Mouse (Mus musculus) layer of hippocampus, postnatal 14 days (tissue): ENCODE data around the gene Dot1l. TPM values are rescaled to one million over a fixed set of nuclear protein-coding genes. Genes with fewer than 3 reads are reported as not detected.
A peak's percentile ranks its signal among the peaks of the same experiment; 100 is the strongest.
"Not testable (repeated sequence)": the region's sequence is repeated elsewhere in the genome, so short reads cannot be mapped to it uniquely, and the experiment has no call there.

Experiments
- DNase-seq, 2 experiments: peaks; one replicate each; pipeline ENCODE4 v3.0.0; 2021 to 2022; ENCODE audit warnings: low spot score in 2 of 2, mixed read lengths in 1 of 2
- total RNA-seq, 2 experiments: library from RNA; stranded (reverse); gene quantifications; 2 replicates each; pipeline ENCODE4 v1.2.3; 2021

The Dot1l gene
- total RNA-seq, 2 experiments from 2014 or later = 60.6 to 62.2 TPM

DNA sequence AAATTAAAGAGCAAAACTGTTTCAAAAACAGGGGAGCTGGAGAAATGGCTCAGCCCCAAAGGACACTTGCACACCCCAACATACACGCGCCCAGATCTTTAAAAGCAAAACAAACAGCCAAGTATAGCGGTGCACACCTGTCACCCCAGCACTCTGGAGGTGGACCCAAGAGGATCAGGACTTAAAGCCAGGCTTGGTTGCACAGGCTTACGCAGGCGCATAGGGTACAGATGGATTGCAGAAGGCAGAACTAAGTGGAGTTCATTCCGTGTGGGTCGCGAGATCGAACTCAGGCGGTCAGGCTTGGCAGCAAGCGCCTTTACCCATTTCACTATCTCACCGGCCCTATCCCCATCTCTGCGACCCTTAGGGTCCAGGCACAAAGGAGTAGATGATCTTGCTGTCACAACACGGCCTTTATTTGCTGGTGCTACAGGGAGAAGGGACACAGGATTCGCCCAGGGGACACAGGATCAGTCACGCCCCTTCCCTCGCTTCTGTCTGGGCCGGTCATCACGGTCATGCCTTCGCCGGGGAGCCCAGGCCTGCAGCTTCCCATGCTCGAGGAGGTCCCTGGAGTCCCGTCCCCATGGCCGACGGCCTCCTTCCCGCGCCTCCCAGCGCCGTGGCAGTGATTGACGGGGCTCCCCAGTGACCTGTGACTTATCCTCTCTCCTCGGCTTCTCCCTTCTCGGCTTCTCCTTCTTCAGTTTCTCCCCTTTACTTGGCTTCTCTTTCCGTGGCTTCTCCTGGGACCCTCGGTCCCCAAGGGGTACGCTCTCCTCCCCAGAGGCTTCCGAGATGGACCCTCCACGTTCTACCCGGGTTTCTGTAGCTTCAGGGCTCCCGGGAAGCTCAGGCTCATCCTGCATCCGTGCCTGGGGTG is 53.3 kb downstream of the Dot1l start:
- DNase-seq = no peak

DNA sequence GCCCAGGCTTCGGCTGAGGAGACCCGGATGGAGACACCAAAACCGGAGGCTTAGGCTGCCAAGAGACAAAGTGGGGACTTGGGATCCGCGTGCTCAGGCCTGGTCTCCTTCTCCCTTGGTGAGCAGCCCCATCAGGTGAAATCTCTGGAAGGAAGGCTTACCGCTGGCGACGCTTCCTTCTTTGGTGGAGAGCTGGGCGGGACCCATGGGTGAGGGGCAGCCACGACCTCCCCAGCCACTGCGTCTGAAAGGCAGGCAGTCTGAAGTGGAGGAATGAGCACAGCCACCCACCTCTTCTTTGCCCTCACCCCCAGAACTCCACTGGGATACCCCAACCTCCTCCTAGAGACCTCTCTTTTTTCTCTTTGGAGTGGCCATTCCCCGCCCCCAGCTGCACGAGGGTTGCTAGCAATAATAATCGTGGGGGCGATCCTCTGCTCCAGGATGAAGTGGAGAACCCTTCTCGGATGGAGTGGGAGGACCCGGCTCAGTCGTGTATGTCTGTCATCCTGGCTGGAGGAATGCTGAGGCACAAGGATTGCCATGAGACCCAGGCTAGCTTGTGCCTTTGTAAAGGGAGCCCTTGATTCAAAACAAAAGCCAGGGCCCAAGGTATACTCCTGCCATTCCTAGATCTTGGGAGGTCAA is 54.1 kb downstream of the Dot1l start:
- no peak for DNase-seq

DNA sequence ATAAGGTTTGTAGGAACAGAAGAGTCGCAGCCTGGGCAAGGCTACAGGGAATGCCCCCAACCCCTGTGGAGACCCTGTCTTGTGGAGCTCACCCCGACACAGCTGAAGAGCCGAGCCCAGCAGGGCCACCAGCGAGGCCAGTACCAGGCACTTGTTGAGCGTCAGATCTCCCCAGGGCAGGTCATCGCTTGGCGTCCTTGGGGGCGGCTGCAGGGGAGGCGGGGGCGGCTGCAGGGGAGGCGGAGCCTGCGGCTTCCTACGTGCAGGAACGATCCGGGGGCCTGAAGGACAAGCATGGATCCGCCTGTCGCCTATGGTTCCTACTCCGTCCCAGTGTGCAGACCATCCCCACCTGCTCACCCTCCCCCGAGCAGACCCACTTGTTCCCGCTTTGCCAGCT is 55.1 kb downstream of the Dot1l start:
- DNase-seq = no peak

DNA sequence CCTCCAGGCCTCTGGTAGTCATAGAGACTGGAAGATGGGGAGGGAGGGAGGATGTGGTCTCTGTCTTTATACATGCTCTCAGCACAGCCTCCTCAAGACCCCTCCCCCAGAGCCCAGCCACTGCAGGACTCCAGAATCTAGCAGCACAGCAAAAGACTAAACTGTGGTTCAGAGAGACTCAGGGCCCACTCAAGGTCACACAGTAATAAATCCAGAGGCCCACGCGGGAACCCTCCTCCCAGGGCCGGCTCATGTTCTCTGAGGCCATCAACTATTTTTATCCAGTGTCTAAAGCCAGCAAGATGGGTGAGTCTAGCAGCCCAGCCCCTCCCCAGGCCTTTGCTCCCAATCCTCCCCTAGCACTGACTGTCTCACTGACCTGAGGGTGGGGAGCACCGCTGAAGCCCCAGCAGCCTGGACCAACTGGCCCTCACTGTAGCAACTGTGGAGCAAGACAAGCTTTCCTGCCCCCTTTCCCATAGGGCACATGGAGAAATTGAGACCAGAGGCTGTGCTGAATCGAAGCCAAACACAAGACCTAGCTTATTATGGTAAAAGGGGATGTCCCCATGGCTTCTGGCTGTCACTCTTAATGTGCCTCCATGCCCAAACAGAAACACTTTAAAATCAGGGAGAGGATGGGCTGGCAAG is 57.5 kb downstream of the Dot1l start:
- DNase-seq = no peak

DNA sequence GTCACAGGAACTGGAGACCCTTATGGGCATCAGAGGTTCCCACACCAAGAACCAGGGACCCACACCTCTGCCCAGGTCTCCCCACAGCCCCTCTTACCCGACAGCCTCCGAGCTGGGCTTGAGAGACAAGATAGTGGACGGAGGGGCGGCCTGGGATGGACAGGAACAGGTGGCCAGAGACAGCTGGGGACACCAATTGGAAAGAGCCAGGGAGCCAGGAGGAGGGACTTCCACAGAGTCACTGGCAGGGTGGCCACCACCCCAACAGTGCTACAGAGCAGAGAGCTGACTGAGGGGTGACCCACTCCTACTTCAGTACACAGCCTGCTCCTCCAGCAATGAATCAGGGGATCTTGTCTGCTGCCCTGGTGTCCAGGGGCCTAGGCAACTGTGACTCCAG is 58.4 kb downstream of the Dot1l start, which contains the start of gene Jsrp1:
Gene Jsrp1, minus strand, starts transcription at position 133 of the 400 bp plus-strand sequence.
- no peak for DNase-seq

DNA sequence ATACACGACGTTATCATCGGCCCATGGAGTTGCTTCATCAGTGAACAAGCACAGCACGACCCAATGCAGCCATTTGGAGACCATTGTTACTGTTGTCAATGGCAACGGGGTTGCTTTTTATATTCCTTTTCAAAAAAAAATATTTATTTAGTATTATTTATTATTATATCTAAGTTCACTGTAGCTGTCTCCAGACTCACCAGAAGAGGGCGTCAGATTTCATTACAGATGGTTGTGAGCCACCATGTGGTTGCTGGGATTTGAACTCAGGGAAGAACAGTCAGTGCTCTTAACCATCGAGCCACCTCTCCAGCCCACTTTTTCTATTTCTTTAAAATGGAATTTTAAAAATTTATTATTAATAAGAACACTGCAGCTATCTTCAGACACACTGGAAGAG is 59.8 kb downstream of the Dot1l start:
- no peak for DNase-seq

DNA sequence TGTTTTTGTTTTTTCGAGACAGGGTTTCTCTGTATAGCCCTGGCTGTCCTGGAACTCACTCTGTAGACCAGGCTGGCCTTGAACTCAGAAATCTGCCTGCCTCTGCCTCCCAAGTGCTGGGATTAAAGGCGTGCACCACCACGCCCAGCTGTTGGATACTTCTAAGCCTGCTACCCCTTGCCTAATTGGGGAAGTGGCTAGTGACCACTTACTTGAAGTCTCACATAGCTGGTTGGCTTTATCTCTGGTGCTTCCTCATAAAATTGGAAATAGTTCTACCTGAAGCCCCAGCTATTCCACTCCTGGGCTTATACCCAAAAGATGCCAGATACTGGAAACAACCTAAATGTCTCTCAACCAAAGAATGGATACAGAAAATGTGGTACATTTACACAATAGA is 61.3 kb downstream of the Dot1l start:
- DNase-seq = not testable (repeated sequence)

DNA sequence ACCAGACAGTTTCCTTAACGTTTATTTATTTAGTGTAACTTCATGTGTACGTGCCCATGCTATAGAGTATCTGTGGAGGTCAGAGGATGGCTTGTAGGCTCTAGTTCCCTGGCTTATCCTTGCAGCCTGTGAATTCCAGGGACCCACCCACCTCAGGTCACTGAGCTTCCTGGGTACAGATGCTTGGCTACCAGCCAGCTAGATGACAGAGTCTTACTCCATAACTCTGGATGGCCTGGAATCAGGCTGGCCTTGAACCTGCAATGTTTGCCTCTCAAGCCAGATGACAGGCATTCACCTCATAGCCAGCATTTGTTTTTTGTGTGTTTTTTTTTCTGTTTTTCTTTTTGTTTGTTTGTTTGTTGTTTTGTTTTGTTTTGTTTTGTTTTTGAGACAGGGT is 62.2 kb downstream of the Dot1l start:
- DNase-seq = no peak

DNA sequence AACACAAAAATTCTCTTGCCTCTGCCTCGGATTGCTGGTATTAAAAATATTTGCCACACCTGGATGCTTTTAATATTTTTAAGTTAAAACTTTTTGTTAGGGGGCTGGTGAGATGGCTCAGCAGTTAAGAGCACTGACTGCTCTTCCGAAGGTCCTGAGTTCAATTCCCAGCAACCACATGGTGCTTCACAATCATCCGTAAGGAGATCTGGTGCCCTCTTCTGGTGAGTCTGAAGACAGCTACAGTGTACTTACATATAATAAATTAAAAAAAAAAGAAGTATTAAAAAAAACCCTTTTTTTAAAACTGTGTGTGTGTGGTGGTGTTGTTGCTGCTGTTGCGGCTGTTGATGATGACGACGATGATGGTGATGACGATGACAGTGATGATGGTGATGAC is 62.9 kb downstream of the Dot1l start:
- DNase-seq = not testable (repeated sequence)

DNA sequence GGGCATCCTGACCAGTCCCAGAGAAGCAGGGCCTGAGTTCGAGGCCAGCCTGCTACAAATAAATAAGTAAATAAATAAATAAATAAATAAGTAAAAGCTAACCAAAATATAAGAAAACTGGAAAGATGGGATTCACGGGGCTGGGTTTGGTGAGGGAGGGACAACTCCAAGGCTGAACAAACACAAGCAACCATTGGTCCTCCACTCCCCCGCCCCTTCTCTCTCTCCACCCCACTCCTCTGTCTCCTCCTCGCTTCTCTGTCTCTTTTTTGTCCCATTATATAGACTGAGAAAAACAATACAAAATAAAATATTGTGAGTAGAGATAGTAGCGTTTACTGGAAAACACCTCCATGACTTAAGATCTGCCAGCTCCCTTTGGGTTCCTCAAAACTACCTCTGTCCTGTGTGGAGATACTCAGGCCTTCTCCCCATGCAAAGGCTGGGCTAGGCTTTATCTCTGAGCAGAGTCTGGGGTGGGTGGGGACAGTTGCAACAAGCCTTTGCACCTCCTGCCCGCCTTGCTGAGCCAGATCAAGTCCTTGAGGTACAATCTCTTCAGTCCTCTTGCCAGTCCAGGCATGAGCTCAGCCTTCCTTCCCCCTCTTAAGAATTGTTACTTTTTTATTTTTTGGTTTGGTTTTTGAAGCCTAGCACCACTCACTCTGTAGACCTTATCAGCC is 63.7 kb downstream of the Dot1l start:
- DNase-seq = no peak

DNA sequence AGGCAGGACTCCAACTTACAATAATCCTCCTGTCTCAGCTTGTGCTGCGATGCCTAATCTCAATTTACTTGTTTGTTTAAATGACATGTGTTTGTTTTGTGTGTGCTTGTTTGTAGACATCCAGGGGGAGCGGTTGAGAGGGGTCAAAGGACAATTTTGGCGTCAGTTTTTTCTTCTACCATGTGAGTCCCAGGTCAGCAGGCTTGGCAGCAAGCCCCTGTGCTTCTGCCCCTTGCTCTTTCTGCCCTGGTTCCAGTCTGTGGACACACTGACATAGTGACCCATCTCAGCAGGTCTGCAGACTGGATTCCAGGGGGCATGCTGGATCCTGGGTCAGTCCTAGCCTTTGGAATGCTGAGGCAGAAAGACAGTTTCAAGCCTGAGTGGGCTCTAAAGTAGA is 64.4 kb downstream of the Dot1l start:
- DNase-seq = no peak

DNA sequence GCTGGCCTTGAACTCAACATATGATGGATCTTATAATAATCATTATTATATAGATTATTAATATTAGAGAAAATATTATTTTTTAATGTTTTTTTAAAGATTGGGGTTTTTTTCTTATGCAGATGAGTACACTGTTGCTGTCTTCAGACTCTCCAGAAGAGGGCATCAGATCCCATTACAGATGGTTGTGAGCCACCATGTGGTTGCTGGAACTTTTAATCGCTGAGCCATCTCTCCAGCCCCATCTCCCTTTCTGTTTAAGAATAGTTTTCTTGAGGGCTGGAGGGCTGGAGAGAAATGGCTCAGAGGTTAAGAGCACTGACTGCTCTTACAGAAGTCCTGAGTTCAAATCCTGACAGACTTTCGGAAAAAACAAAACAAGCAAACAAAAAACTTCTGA is 67.0 kb downstream of the Dot1l start:
- no peak for DNase-seq

DNA sequence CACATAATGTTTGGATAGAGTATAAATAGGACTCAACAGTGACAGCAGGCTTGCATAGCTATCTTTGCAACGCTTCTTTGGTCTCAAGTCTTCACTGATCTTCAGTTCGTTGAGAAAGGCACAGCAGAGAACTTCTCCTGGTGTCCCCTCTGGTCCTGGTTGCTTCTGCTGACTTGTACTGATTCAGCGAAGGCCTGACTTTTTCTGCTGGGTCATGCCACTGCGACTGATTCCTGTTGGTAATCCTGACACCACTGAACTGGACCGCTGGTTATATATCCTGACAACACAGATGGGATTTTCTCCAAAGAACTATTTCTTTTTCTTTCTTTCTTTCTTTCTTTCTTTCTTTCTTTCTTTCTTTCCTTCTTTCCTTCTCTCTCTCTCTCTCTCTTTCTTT is 67.5 kb downstream of the Dot1l start:
- no peak for DNase-seq

DNA sequence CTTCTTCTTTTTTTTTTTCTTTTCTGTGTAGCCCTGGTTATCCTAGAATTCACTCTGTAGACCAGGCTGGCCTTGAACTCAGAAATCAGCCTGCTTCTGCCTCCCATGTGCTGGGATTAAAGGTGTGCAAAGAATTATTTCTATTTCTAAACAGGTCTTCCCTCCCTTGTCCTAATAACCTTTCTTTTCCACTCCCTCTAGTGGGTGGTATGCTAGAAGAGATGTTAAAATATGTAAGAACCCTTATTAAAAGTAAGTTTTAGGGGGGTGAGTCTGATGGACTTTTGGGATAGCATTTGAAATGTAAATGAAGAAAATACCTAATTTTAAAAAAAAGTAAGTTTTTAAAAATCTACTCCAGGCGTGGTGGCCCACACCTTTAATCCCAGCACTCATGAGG is 68.3 kb downstream of the Dot1l start:
- no peak for DNase-seq

DNA sequence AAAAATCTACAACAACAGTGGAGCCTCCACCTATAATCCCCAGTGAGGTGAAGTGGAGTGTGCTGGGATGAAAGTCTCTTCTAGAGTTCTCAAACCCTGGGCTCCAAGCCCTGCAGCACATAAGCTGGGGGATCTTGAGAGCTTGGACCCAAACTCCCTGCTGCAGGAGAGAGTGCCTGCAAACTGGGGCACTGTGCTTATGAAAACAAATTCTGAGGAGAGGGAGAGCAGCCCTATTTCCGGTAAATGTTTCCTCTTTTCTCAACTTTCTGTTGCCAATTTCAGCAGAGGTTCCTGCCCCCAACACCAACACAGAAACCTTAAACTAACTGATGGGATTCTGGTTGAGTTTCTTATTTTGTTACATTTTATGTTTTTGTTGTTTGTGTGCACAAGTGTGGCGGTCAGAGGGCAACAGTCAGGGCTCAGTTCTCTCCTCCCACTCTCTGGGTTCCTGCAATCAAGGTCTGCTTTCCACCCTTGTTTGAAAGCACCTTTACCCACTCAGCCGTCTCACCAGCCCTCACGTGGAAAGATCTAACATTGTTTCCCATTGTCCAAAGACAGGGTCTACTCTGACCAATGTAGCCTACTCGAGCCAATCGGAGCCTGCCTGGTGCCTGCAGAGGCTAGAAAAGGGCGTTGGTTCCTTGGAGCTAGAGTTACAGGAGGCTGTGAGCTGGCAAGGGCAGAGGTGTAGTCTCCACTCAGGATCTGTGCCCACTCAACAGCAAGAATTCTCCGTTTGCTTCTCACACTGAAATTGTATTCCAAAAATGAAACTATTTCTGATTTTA is 69.0 kb downstream of the Dot1l start:
- DNase-seq = no peak

DNA sequence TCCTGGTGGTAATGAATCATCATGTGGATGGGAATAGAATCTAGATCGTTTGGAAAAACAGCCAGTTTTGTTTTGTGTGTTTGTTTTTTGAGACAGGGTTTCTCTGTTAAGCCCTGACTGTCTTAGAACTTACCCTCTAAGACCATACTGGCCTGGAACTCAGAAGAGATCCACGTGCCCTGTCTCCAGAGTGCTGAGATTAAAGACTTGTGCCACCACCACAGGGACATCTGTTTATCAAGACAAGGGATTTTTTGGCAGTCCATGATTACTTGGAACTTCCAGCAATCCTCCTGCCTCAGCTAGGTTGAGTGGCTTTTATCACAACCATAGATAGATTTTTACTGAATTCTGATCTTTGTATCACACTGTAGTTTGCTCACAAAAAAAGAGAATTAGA is 69.8 kb downstream of the Dot1l start:
- no peak for DNase-seq

DNA sequence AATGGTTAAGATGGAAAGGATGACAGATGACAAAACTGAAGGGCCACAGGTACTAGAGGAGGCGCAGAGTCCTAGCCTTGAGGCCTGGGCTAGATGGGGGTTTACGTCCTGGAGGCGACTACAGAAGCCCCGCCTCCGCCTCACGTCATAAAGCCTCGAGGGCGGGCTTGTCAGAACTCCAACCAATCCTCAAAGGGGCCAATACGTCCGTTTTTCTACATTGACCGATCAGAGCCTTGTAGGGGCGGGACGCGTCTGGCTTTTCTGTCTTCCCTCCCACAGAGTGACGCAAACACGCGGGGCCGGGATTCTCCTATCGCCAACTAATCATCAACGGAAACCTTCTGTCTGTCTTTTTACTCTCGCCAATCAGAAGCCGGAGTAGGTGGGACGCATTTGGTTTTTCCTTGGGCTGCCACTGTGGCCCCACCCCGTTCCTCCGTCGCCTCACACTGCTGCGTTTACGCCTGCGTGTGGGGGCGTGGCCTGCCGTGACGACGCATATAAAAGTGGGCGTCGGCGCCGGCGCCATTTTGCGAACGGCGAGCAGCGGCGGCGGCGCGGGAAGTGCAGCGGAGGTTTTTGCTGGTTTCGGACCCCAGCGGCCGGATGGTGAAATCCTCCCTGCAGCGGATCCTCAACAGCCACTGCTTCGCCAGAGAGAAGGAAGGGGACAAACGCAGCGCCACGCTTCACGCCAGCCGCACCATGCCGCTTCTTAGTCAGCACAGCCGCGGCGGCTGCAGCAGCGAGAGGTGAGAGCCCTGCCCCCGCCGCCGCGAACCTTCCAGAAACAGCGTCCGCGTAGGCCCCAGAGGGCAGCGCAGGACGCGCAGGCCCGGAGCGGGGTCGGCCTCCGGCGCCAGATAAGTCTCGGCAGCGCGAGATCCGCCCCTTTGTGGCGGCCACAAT is 71.4 kb downstream of the Dot1l start, which contains the start of gene Oaz1:
Gene Oaz1, plus strand, starts transcription at position 506 of the 912 bp plus-strand sequence.
- DNase-seq = peak; percentile 99 to 100

DNA sequence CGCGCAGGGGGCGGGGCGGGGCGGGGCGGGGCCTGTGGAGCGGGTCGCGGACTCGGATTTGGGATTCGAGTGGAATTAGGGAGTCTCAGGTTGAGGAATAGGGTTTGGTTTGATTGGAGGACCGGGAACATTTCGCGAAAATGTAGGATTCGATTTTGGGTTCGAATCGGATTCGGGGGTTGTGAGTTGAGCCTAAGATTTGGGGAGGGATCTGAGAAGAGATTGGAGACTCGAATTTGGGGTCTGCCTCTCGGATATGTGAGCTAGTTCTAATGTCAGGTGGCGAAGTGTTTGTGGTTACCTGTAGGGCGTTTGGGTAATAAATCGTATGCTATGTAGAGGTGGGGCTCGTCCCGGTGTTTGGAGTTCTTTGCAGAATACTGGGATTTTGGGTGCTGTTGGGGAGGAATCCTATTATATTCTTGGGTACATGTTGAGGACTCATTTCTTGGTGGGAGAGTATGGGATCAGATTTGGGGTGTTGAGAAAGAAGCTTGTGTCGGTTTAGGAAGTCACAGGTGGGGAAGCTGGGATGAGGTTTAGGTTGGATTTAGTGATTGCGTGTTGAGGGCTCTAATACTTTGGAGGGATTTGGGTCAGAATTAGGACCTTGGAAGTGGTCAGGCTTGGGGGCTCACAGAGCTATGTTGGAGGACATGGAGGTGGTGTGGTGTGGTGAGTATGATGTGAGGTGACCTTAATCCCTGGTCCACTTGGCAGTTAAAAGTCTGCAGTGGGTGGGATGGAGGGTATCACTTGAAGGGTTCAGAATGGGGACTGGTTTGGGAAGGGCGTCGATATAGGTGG is 72.3 kb downstream of the Dot1l start:
- DNase-seq = no peak
